Mouse (Mus musculus): ENCODE measurements around the gene Gm5431. TPM values are rescaled to one million over a fixed set of nuclear protein-coding genes. Genes with fewer than 3 reads are reported as not detected.
A peak's percentile ranks its signal among the peaks of the same experiment; 100 is the strongest.
"Not testable (repeated sequence)": the region's sequence is repeated elsewhere in the genome, so short reads cannot be mapped to it uniquely, and the experiment has no call there.

Gm5431 gene
- polyA plus RNA-seq, 1 experiment from 2014 or later = 2.7 TPM

DNA sequence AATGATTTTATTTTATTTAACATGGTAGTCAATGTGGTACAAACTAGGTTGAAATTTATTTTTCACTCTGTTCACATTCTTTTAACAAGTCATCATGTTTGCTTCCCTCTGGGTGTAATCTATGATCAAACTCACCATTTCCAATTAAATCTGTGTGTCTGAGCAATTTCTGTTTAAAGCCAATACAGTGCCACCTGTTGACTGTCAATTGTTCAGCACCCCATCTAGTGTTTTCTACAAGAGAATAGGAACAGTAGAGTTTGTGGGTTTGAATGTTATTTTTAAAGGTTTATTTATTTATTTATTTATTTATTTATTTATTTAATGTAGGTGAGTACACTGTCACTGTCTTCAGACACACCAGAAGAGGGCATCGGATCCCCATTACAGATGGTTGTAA, 25.3 kb downstream of the Gm5431 start:
- Histone ChIP-seq H3K9ac (ENCODE audit: low read depth, low read length) (no peak overlapping the region), H3K4me1 (replicated peaks; ENCODE audit: control insufficient read depth, insufficient read depth, low read length) (peaks cover 6% of the 10 kb centered on the region), H3K4me2 (replicated peaks; ENCODE audit: low read depth) (no peak overlapping the region), H3K4me3 (ENCODE audit: low read depth, low read length) (no peak overlapping the region), H3K36me3 (ENCODE audit: control insufficient read depth, insufficient read depth) (no peaks in the 10 kb centered on the region), H3K27me3 (replicated peaks; ENCODE audit: control insufficient read depth, insufficient read depth, low read length) (no peaks in the 10 kb centered on the region), H3K9me3 (ENCODE audit: control insufficient read depth) (no peaks in the 10 kb centered on the region), H3K27ac (ENCODE audit: low read depth, low read length) (no peak overlapping the region)
- no peak for ATAC-seq
- WGBS = 93% methylated on average over 1 of the region's 1 CpGs
- peak; percentile 38 for TF ChIP-seq CTCF (IDR thresholded peaks at IDR 0.05; ENCODE audit: low read depth)

GRCm38 (mm10) chr11:48875343-48875837, 26.6 kb downstream of the Gm5431 start:
- not testable (repeated sequence) for H3K27me3 ChIP-seq (replicated peaks; ENCODE audit: control insufficient read depth, insufficient read depth, low read length)

DNA sequence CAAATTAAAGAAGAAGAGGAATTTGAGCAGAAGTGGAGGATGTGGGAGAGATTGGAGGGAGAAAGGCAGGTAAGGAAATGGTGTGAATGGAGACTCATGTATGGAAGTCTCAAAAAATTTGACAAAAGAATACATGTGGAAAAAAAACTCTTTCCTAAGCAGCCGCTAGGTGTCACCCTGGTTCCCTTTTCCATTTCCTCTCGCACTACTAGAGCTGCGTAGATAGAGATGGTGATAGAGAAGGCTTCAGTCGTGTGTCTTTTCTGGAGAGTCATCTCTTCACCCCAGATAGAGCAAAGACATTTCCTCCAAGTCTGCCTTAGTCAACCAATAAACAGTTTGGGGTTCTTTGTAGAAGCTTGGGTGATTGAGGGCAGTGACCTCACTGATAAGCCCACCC, 27.5 kb downstream of the Gm5431 start:
- H3K9ac ChIP-seq (ENCODE audit: low read depth, low read length) = no peak overlapping the region
- H3K4me3 ChIP-seq (ENCODE audit: low read depth, low read length) = no peak overlapping the region
- no peak overlapping the region; the same call in 1 of the 2 replicates for H3K4me2 ChIP-seq (replicated peaks; ENCODE audit: low read depth)
- H3K27me3 ChIP-seq (replicated peaks; ENCODE audit: control insufficient read depth, insufficient read depth, low read length) = no peaks in the 10 kb centered on the region
- no peaks in the 10 kb centered on the region for H3K36me3 ChIP-seq (ENCODE audit: control insufficient read depth, insufficient read depth)
- H3K9me3 ChIP-seq (ENCODE audit: control insufficient read depth) = no peaks in the 10 kb centered on the region
- H3K4me1 ChIP-seq (replicated peaks; ENCODE audit: control insufficient read depth, insufficient read depth, low read length) = peaks cover 12% of the 10 kb centered on the region
- TF ChIP-seq CTCF (IDR thresholded peaks at IDR 0.05; ENCODE audit: low read depth) = peak; percentile 88
- no peak for ATAC-seq
- WGBS = 0% methylated on average over 4 of the region's 4 CpGs
- H3K27ac ChIP-seq (ENCODE audit: low read depth, low read length) = no peak overlapping the region

More at GRCm38 (mm10) chr11:48875343-48875837, 26.6 kb downstream of the Gm5431 start:
- not testable (repeated sequence) for H3K4me2 ChIP-seq (replicated peaks; ENCODE audit: low read depth); H3K36me3 ChIP-seq (ENCODE audit: control insufficient read depth, insufficient read depth); H3K4me3 ChIP-seq (ENCODE audit: low read depth, low read length); ATAC-seq; H3K4me1 ChIP-seq (replicated peaks; ENCODE audit: control insufficient read depth, insufficient read depth, low read length); H3K27ac ChIP-seq (ENCODE audit: low read depth, low read length); H3K9me3 ChIP-seq (ENCODE audit: control insufficient read depth); H3K9ac ChIP-seq (ENCODE audit: low read depth, low read length)
- WGBS = 88% methylated on average over 1 of the region's 1 CpGs

DNA sequence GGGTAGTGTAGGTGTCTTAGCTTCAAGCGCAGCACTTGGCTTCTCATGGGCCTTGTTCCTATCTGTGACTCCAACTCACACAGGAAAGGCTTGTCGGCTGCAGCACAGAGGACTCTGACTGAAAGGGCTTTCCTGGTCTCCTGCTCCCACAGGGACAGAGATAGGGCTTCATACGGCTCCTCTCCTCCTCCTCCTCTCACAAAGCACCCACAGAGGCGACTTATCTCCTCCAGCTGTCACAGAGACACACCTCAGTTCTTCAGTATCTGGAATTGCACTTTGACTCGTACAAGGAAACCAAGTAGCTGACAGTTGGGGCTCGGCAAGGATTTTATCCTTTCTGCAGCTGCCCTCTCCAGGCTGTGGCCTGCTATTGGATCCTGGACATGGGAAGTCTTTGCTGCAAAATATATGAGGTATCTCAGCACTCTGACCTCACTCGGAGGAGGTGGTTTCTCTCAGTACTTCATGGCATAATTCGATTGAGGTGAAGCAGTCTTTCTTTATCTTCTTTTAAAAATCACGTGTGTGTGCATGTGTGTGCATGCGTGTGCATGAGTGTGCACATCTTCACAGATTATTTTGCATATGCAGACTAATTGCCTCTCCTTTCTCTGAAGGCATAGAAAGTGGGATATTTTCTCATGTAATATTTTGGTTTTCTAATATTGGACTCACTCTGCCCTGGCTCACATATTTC, 28.3 kb downstream of the Gm5431 start:
- peak; percentile 82 for ATAC-seq
- Histone ChIP-seq H3K9me3 (ENCODE audit: control insufficient read depth) (no peaks in the 10 kb centered on the region), H3K9ac (ENCODE audit: low read depth, low read length) (no peak overlapping the region), H3K4me3 (ENCODE audit: low read depth, low read length) (no peak overlapping the region), H3K27ac (ENCODE audit: low read depth, low read length) (peak overlapping the region; percentile 79), H3K4me2 (replicated peaks; ENCODE audit: low read depth) (peak overlapping the region; percentile 89), H3K36me3 (ENCODE audit: control insufficient read depth, insufficient read depth) (no peaks in the 10 kb centered on the region), H3K27me3 (replicated peaks; ENCODE audit: control insufficient read depth, insufficient read depth, low read length) (no peaks in the 10 kb centered on the region), H3K4me1 (replicated peaks; ENCODE audit: control insufficient read depth, insufficient read depth, low read length) (peaks cover 16% of the 10 kb centered on the region)
- WGBS = 31% methylated on average over 10 of the region's 10 CpGs
- peak; percentile 65 for TF ChIP-seq CTCF (IDR thresholded peaks at IDR 0.05; ENCODE audit: low read depth)

GRCm38 (mm10) chr11:48872695-48873300, 29.2 kb downstream of the Gm5431 start:
- Histone ChIP-seq H3K4me2 (replicated peaks; ENCODE audit: low read depth) (peak overlapping the region; percentile 89), H3K9ac (ENCODE audit: low read depth, low read length) (0 out of 2 replicates have a peak overlapping the region, but pooled peaks have one; percentile 54), H3K27ac (ENCODE audit: low read depth, low read length) (peak overlapping the region; percentile 86), H3K27me3 (replicated peaks; ENCODE audit: control insufficient read depth, insufficient read depth, low read length) (no peaks in the 10 kb centered on the region), H3K4me3 (ENCODE audit: low read depth, low read length) (peak overlapping the region; percentile 58; the same call in 1 of the 2 replicates), H3K9me3 (ENCODE audit: control insufficient read depth) (no peaks in the 10 kb centered on the region), H3K36me3 (ENCODE audit: control insufficient read depth, insufficient read depth) (0 out of 2 replicates have a peak, but pooled peaks cover 4% of the 10 kb centered on the region), H3K4me1 (replicated peaks; ENCODE audit: control insufficient read depth, insufficient read depth, low read length) (peaks cover 16% of the 10 kb centered on the region)
- no peak for TF ChIP-seq CTCF (IDR thresholded peaks at IDR 0.05; ENCODE audit: low read depth)
- ATAC-seq = peak; percentile 54
- WGBS = 39% methylated on average over 7 of the region's 7 CpGs

GRCm38 (mm10) chr11:48871817-48872541, 30.0 kb downstream of the Gm5431 start:
- WGBS = 13% methylated on average over 17 of the region's 17 CpGs
- TF ChIP-seq CTCF (IDR thresholded peaks at IDR 0.05; ENCODE audit: low read depth) = no peak
- peak overlapping the region; percentile 89 for H3K4me2 ChIP-seq (replicated peaks; ENCODE audit: low read depth)
- no peaks in the 10 kb centered on the region for H3K27me3 ChIP-seq (replicated peaks; ENCODE audit: control insufficient read depth, insufficient read depth, low read length)
- ATAC-seq = no peak
- peak overlapping the region; percentile 58 for H3K4me3 ChIP-seq (ENCODE audit: low read depth, low read length)
- peaks cover 16% of the 10 kb centered on the region for H3K4me1 ChIP-seq (replicated peaks; ENCODE audit: control insufficient read depth, insufficient read depth, low read length)
- H3K36me3 ChIP-seq (ENCODE audit: control insufficient read depth, insufficient read depth) = 0 out of 2 replicates have a peak, but pooled peaks cover 5% of the 10 kb centered on the region
- peak overlapping the region; percentile 54 for H3K9ac ChIP-seq (ENCODE audit: low read depth, low read length)
- H3K27ac ChIP-seq (ENCODE audit: low read depth, low read length) = peak overlapping the region; percentile 86
- H3K9me3 ChIP-seq (ENCODE audit: control insufficient read depth) = no peaks in the 10 kb centered on the region
